Mouse (Mus musculus) MN1 (cell line): ENCODE results near the gene Gpd1.
"Not testable (repeated sequence)": the region's sequence is repeated elsewhere in the genome, so short reads cannot be mapped to it uniquely, and the experiment has no call there.

Source experiments
- DNase-seq: peaks from one replicate; pipeline ENCODE4 v3.0.0-alpha.2; 2016; ENCODE audit warnings: low spot score

The Gpd1 gene

GRCm38 (mm10) chr15:99721921-99722743 lies 4.8 kb downstream of the Gpd1 start:
- no peak for DNase-seq

GRCm38 (mm10) chr15:99723120-99723514 lies 5.8 kb downstream of the Gpd1 start:
- DNase-seq = no peak

- peak; percentile 44 for DNase-seq
Observed at GRCm38 (mm10) chr15:99723515-99724291, 6.4 kb downstream of the Gpd1 start.

GRCm38 (mm10) chr15:99724292-99725021 lies 7.1 kb downstream of the Gpd1 start:
- peak; percentile 91 for DNase-seq

GRCm38 (mm10) chr15:99725341-99726155 lies 8.2 kb downstream of the Gpd1 start, which contains the start of gene Cox14:
Gene Cox14, plus strand, starts transcription at chr15:99725618.
- DNase-seq = peak; percentile 100

GRCm38 (mm10) chr15:99726549-99726948 lies 9.2 kb downstream of the Gpd1 start:
- DNase-seq = no peak

- DNase-seq = not testable (repeated sequence)
Observed at GRCm38 (mm10) chr15:99727039-99727438, 9.7 kb downstream of the Gpd1 start.

GRCm38 (mm10) chr15:99727525-99727924 lies 10.2 kb downstream of the Gpd1 start:
- DNase-seq = no peak

- DNase-seq = no peak
Observed at GRCm38 (mm10) chr15:99728211-99728610, 10.9 kb downstream of the Gpd1 start.

GRCm38 (mm10) chr15:99729056-99729783 lies 11.9 kb downstream of the Gpd1 start:
- DNase-seq = no peak

- DNase-seq = no peak
Observed at GRCm38 (mm10) chr15:99731167-99731566, 13.9 kb downstream of the Gpd1 start.

- no peak for DNase-seq
Observed at GRCm38 (mm10) chr15:99731678-99732077, 14.4 kb downstream of the Gpd1 start.

- DNase-seq = no peak
Observed at GRCm38 (mm10) chr15:99733186-99733585, 15.9 kb downstream of the Gpd1 start.

GRCm38 (mm10) chr15:99735631-99736030 lies 18.3 kb downstream of the Gpd1 start:
- no peak for DNase-seq

GRCm38 (mm10) chr15:99736675-99737074 lies 19.4 kb downstream of the Gpd1 start:
- DNase-seq = no peak

- DNase-seq = no peak
Observed at GRCm38 (mm10) chr15:99740229-99740628, 22.9 kb downstream of the Gpd1 start.

GRCm38 (mm10) chr15:99754204-99754603 lies 36.9 kb downstream of the Gpd1 start:
- DNase-seq = no peak

- DNase-seq = no peak
Observed at GRCm38 (mm10) chr15:99767467-99767866, 50.2 kb downstream of the Gpd1 start.

GRCm38 (mm10) chr15:99768761-99769160 lies 51.4 kb downstream of the Gpd1 start:
- no peak for DNase-seq

- no peak for DNase-seq
Observed at GRCm38 (mm10) chr15:99771004-99771500, 53.7 kb downstream of the Gpd1 start.
